Mouse (Mus musculus): Measurements from ENCODE around the gene Jazf1.

Gene Jazf1

GRCm38 (mm10) chr6:52912143-52912918 lies 156.1 kb downstream of the Jazf1 start:
- no peak for DNase-seq (ENCODE audit: low spot score)

DNA sequence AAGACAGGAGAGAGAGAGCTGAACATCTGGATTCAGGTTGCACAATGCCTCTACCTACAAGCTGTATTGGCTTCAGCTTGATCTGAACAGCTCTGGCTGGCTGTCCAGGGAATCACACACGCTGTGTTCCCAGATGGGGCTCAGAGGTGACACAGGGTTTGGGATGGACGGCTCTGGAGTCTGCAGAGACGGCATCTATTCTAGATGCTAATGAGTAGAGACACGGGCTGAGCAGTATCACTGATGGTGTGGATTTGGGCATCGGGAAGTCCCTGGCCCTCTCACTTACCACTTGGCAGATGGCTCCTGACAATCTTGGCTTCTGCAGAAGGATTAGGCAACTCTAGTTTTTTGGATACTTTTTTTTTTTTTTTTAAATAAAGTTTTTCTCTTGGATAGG lies 161.6 kb downstream of the Jazf1 start:
- DNase-seq (ENCODE audit: low spot score): no peak

DNA sequence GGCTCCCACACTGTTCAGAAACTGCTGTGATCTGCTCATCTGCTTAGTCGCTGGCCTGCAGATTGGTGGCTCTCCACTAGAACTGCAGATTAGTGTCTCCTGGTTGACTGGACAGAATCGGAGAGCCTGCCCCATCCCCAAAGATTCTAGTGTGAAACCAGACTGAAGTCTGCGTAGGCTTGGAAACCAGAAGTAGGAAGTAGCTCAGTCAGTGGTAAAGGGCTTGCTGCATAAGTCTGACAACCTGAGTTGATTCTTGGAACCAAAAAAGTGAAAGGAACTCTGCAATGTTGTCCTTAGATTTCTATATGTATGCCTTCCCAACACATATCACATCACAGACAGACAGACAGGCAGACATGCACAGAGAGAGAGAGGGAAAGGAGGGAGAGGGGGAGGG lies 163.3 kb downstream of the Jazf1 start:
- no peak for DNase-seq (ENCODE audit: low spot score)

DNA sequence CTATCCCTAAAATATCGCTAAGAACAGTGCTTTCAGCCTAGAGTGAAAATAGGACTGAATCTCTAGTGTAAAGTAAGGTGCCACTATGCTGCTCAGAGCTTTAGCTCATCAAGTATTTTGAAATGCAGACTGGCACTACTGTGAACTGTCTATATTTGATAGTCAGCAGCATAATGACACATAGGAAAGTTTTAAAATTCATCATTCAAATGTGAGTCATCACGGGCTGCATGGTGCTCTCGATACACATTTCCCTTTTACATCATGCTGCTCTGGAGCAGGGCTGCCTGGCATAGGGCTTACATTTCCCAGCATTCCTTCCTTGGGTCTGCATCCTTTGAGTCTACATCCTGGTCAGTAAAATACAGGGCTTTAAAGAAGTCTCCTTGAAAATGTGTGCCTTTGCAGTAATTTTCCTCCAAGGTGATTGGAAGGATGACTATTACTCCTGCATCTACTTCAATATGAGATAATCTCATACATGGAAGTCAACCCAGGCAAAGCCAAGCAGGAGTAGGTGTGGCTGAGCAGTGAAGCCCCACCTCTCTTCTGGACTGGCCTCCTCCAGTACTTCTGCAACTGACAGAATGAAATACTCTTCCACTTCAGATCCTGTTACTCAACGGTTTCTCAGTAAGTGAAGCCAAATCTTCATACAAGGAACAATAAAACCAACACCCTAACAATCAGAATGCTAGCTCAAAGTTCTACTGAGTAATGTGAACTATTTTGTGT lies 165.0 kb downstream of the Jazf1 start:
- DNase-seq (ENCODE audit: low spot score): no peak

GRCm38 (mm10) chr6:52899574-52900245 lies 168.7 kb downstream of the Jazf1 start:
- DNase-seq (ENCODE audit: low spot score): no peak

DNA sequence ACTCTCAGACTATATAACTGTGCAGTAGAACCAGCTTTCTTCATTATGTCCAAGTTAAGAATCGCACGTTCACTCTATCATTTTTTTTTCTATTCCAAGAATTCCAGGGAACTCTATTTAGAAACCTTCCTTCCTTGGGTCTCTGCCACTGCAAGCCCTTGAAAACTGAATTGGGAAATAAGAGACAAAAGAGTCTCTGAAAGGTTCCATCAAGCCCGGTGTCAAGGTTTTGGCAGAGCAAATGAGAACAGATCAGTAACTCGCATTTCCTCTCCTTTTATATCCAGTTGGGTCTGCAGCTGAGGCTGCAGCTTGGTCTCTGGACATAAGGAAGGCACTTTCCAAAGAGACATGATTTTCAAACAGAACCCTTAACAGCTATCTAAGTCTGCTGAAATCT lies 173.4 kb downstream of the Jazf1 start:
- no peak for DNase-seq (ENCODE audit: low spot score)

DNA sequence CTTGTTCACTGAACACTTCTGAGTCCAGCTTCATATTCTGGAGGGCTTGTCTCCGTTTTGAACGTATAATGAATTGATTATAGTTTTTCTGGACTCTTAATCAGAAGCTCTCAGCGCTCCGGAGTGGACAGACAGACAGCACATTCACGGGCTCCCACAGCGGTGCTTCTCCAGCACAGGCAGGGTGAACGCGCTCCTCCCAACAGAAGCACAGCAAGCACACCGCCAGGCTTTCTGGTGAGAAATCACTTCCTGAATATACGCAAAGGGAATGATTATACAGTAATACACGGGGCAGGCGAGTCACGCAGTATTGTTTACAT lies 174.0 kb downstream of the Jazf1 start:
- DNase-seq (ENCODE audit: low spot score): no peak

DNA sequence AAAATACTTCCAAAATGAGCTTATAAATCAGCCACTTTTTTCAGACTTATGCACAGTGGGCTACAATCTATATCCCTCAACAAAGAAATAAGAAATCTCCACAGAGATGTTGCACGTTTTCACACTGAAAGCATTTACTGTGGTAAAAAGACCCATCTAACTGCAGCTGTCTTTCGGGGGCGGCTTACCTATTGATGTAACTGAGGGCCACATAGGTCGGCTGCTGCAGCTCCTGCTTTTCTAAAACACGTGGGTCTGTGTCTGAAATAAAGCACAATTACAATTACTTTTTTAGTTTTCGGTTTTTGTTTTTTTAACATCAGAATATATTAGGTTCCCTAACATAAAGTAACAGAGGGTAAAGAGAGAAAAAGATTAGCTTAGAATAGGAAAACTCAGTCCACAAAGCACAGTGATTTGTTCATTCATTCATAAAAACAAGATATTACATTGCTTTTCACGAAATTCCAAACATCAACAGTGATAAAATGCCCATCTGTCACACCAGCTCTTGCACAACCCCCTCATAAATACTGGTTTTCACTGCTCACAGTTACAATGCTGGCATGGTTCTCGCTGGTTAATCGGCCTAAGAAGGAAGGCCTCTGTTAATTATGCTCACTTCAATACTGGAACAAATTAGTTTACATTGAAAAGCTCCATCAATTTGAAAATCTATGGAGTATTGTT lies 174.5 kb downstream of the Jazf1 start:
- no peak for DNase-seq (ENCODE audit: low spot score)

- no peak for DNase-seq (ENCODE audit: low spot score)
Measured at GRCm38 (mm10) chr6:52892978-52893377, 175.5 kb downstream of the Jazf1 start.

- no peak for DNase-seq (ENCODE audit: low spot score)
Measured at GRCm38 (mm10) chr6:52887541-52888203, 180.8 kb downstream of the Jazf1 start.

DNA sequence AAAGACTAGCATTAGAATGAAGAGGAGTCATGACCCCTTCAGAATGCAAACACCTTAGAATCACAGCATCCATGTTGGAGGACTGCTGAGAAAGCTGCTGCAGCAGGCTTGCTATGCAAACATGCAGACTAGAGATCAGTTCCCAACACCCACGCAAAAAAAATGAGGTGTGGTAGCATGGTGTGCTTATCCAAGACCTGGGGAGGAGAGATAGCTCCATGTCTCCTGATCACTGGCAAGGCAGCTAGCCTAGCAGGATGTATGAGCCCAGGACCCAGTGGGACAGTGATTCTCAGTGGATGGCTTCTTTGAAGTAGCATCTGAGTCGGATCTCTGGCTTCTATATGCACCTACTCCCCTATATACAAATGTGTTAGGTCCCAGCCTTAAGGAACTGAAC lies 184.7 kb downstream of the Jazf1 start:
- no peak for DNase-seq (ENCODE audit: low spot score)

- DNase-seq (ENCODE audit: low spot score): no peak
Measured at GRCm38 (mm10) chr6:52877176-52877575, 191.3 kb downstream of the Jazf1 start.

- no peak for DNase-seq (ENCODE audit: low spot score)
Measured at GRCm38 (mm10) chr6:52871306-52871705, 197.1 kb downstream of the Jazf1 start.

DNA sequence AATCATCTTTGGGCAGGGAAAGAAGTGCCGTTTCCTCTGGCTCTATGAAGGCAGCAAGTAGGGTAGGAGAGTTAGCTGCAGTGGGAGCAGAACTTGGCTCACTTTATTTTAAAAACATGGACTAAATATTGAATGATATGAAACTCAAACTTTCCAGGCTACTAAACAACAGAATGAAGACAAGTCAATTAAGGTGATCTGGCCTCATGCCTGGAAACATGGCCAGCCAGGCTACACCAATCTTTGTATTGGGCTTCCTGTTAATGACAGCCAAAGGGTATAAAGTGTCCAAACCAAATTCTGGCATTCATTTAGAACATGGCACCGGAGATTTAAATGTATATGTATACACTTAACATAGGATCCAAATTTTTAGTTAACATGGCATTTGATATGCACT lies 199.2 kb downstream of the Jazf1 start:
- no peak for DNase-seq (ENCODE audit: low spot score)

DNA sequence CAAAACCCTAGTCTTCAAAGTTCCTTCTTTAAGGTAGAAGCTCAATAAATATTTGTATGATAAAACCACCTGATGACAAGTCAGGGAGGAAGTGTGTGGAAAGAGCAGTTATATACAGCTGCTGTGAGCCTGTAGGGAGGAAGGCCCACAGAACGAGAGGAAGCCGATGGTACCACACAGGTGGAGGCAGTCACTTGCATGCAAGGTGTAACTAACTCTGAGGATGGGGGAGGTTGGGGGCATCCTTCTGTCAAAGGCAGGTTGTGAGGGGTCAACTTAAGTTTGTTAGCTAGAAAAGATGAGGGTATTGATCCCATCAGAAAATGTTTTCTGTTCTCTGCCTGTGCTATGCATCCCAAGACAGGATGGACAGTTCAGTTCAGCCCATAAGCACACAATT lies 200.1 kb downstream of the Jazf1 start:
- DNase-seq (ENCODE audit: low spot score): no peak

DNA sequence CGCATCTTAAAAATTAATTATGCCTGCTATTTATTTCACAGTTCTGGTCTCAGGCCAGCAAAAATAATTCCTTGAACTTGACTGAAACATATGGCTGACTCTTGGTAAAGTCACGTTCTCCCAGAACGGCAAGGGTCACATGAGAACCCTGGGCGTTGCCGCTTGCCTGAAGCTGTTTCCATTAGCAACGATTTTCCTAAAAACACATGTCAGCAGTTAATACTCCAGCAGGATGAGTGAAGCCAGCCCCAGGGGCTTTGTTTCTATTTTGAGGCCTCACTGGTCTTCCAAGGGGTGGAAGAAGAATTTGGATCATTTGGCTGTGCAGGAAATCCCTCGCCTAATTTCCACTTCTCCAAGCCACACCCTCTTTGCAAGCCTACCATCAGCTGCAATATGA lies 206.5 kb downstream of the Jazf1 start:
- no peak for DNase-seq (ENCODE audit: low spot score)

DNA sequence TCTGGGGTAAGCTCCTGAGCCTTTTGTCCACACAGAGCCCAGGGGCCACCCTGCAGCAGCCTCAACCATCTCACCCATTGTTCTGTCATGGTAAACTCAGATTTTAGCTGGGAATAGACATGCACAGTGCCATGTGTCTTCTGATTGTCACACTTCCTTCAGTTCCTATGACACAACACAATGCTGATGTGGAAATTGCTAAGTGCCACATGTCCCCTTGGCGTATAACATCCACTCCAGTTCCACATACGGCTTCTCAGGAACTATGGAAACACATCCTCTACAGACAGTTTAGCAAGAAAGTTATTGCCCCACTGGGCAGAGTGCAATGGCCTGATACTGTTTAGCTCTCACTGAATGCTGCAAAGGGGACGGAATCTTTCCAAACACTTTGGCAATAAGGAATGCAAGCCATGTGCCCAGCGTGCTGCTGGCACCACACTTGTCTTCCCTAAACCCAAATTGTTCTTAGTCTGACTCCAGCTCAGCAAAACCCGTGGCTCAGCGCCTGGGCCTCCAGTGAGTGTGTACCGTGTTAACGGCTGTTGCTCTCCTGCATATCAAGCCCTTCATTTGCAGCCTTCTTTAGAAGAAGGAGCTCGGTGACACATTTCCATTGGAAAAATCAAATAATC lies 207.1 kb downstream of the Jazf1 start:
- no peak for DNase-seq (ENCODE audit: low spot score)

- no peak for DNase-seq (ENCODE audit: low spot score)
Measured at GRCm38 (mm10) chr6:52860713-52861112, 207.7 kb downstream of the Jazf1 start.

- DNase-seq (ENCODE audit: low spot score): no peak
Measured at GRCm38 (mm10) chr6:52858911-52859431, 209.5 kb downstream of the Jazf1 start.

DNA sequence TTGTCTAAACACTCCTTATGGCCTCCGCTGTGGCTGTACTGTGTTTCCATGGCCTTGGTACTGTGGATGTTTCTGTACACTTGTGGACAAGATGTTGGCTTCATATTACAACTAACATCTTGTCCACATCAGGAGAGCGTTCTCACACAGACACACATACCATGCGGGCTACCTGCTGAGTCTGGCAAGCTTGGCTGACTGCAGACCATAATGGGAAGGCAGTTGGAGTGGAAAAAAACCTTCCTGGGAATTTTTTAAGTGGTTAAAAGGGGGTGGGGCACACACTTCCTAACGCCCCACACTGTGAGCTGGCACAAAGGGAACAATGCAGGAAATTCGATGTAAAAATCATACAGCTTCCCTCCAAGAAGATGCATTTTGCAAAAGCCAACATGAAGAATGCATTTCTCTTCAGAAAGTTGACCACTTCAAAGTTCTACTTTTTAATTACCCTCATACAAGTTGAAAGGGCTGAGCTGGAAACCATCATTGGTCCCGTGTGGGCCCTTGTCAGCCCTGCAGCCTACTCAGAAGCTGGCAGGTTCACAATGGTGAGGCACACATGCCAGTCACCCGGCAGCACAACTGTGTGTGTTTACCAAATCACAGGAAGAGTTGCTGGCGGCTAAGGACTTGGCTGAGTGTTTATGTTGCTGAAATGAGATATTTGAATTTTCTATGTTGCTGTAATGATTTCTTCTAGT lies 215.9 kb downstream of the Jazf1 start:
- DNase-seq (ENCODE audit: low spot score): no peak

DNA sequence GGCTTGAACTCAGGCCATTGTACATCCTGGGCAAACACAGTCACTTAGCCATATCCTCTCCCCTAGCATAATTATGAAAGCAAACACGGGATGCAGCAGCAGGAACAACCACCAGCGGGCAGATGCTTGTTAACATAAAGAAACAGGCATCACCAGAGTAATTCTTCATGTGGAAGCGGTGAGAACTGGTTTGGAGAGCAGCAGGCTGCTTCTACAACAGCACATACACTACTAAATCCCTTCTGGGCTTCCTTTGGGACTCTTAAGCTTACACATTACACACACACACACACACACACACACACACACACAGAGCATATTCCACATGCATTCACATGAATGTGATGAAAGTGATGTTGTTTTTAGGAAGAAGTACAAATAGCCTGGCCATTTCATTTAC lies 216.5 kb downstream of the Jazf1 start:
- DNase-seq (ENCODE audit: low spot score): no peak

All from left cerebral cortex, adult 11 months (tissue).